Mouse (Mus musculus): ENCODE data around the gene Lrrfip1. TPM values are rescaled to one million over a fixed set of nuclear protein-coding genes. Genes with fewer than 3 reads are reported as not detected.

The Lrrfip1 gene
- polyA plus RNA-seq, 1 experiment from 2014 or later, result 21.7 TPM

- peak; percentile 96 for DNase-seq (ENCODE audit: low spot score)
- H3K4me1 ChIP-seq, result peaks cover 29% of the 10 kb centered on the region
- H3K27ac ChIP-seq, result peak overlapping the region; percentile 48; the same call in 1 of the 2 replicates
- H3K4me3 ChIP-seq, result no peak overlapping the region
- no peaks in the 10 kb centered on the region for H3K9me3 ChIP-seq (replicated peaks)
- 28% methylated on average over 9 of the region's 9 CpGs for WGBS
- no peaks in the 10 kb centered on the region for H3K36me3 ChIP-seq
- peaks cover 25% of the 10 kb centered on the region for H3K27me3 ChIP-seq (ENCODE audit: low read depth, poor library complexity, severe bottlenecking)
Measured at GRCm38 (mm10) chr1:90972911-90973573, 25.5 kb upstream of the Lrrfip1 start.

- no peak for DNase-seq (ENCODE audit: low spot score)
- H3K27ac ChIP-seq, result peak overlapping the region; percentile 47; the same call in 1 of the 2 replicates
- H3K36me3 ChIP-seq, result no peaks in the 10 kb centered on the region
- peaks cover 25% of the 10 kb centered on the region for H3K27me3 ChIP-seq (ENCODE audit: low read depth, poor library complexity, severe bottlenecking)
- H3K4me3 ChIP-seq, result no peak overlapping the region
- peaks cover 29% of the 10 kb centered on the region for H3K4me1 ChIP-seq
- H3K9me3 ChIP-seq (replicated peaks), result no peaks in the 10 kb centered on the region
- whole genome bisulfite sequencing, result 95% methylated on average over 2 of the region's 2 CpGs
Measured at GRCm38 (mm10) chr1:90973574-90973911, 25.0 kb upstream of the Lrrfip1 start.

- WGBS, result 39% methylated on average over 12 of the region's 12 CpGs
- peaks cover 19% of the 10 kb centered on the region for H3K4me1 ChIP-seq
- peaks cover 20% of the 10 kb centered on the region for H3K27me3 ChIP-seq (ENCODE audit: low read depth, poor library complexity, severe bottlenecking)
- no peak overlapping the region for H3K4me3 ChIP-seq
- no peak overlapping the region for H3K27ac ChIP-seq
- H3K9me3 ChIP-seq (replicated peaks), result no peaks in the 10 kb centered on the region
- no peaks in the 10 kb centered on the region for H3K36me3 ChIP-seq
- no peak for DNase-seq (ENCODE audit: low spot score)
Measured at GRCm38 (mm10) chr1:90974906-90975649, 23.5 kb upstream of the Lrrfip1 start.

- WGBS, result 89% methylated on average over 4 of the region's 4 CpGs
- no peaks in the 10 kb centered on the region for H3K36me3 ChIP-seq
- no peak overlapping the region for H3K27ac ChIP-seq
- peaks cover 19% of the 10 kb centered on the region for H3K4me1 ChIP-seq
- H3K9me3 ChIP-seq (replicated peaks), result no peaks in the 10 kb centered on the region
- DNase-seq (ENCODE audit: low spot score), result no peak
- H3K4me3 ChIP-seq, result no peak overlapping the region
- H3K27me3 ChIP-seq (ENCODE audit: low read depth, poor library complexity, severe bottlenecking), result peaks cover 18% of the 10 kb centered on the region
Measured at GRCm38 (mm10) chr1:90975960-90976359, 22.6 kb upstream of the Lrrfip1 start.

- H3K27ac ChIP-seq, result no peak overlapping the region
Measured at GRCm38 (mm10) chr1:90980638-90981330, 17.8 kb upstream of the Lrrfip1 start.

GRCm38 (mm10) chr1:90981346-90981745, 17.2 kb upstream of the Lrrfip1 start:
- Histone ChIP-seq H3K4me3 (no peak overlapping the region), H3K27me3 (ENCODE audit: low read depth, poor library complexity, severe bottlenecking) (no peaks in the 10 kb centered on the region), H3K36me3 (no peaks in the 10 kb centered on the region), H3K4me1 (no peaks in the 10 kb centered on the region), H3K27ac (no peak overlapping the region), H3K9me3 (replicated peaks) (no peaks in the 10 kb centered on the region)
- WGBS, result 83% methylated on average over 3 of the region's 3 CpGs
- no peak for DNase-seq (ENCODE audit: low spot score)

More at GRCm38 (mm10) chr1:90980638-90981330, 17.8 kb upstream of the Lrrfip1 start:
- Histone ChIP-seq H3K4me3 (no peak overlapping the region), H3K9me3 (replicated peaks) (no peaks in the 10 kb centered on the region), H3K4me1 (no peaks in the 10 kb centered on the region), H3K36me3 (no peaks in the 10 kb centered on the region), H3K27me3 (ENCODE audit: low read depth, poor library complexity, severe bottlenecking) (no peaks in the 10 kb centered on the region)
- 85% methylated on average over 10 of the region's 10 CpGs for WGBS
- no peak for DNase-seq (ENCODE audit: low spot score)

- Histone ChIP-seq H3K4me1 (peaks cover 23% of the 10 kb centered on the region), H3K27me3 (ENCODE audit: low read depth, poor library complexity, severe bottlenecking) (peaks cover 16% of the 10 kb centered on the region; the same call in 1 of the 2 replicates), H3K27ac (no peak overlapping the region), H3K9me3 (replicated peaks) (peaks cover 3% of the 10 kb centered on the region; the same call in 1 of the 2 replicates), H3K4me3 (no peak overlapping the region), H3K36me3 (no peaks in the 10 kb centered on the region)
- WGBS, result 83% methylated on average over 1 of the region's 1 CpGs
- DNase-seq (ENCODE audit: low spot score), result no peak
Measured at GRCm38 (mm10) chr1:90995916-90996315, 2.6 kb upstream of the Lrrfip1 start.

GRCm38 (mm10) chr1:90997136-90997535, 1.4 kb upstream of the Lrrfip1 start:
- Histone ChIP-seq H3K27ac (no peak overlapping the region), H3K4me1 (peaks cover 23% of the 10 kb centered on the region), H3K9me3 (replicated peaks) (peaks cover 3% of the 10 kb centered on the region; the same call in 1 of the 2 replicates), H3K27me3 (ENCODE audit: low read depth, poor library complexity, severe bottlenecking) (peaks cover 16% of the 10 kb centered on the region; the same call in 1 of the 2 replicates), H3K36me3 (no peaks in the 10 kb centered on the region), H3K4me3 (no peak overlapping the region)
- DNase-seq (ENCODE audit: low spot score), result no peak
- WGBS, result 68% methylated on average over 4 of the region's 4 CpGs

- Histone ChIP-seq H3K4me3 (peak overlapping the region; percentile 87), H3K4me1 (peaks cover 23% of the 10 kb centered on the region), H3K27me3 (ENCODE audit: low read depth, poor library complexity, severe bottlenecking) (peaks cover 16% of the 10 kb centered on the region; the same call in 1 of the 2 replicates), H3K36me3 (no peaks in the 10 kb centered on the region), H3K9me3 (replicated peaks) (peaks cover 3% of the 10 kb centered on the region; the same call in 1 of the 2 replicates), H3K27ac (no peak overlapping the region)
- 84% methylated on average over 5 of the region's 5 CpGs for WGBS
- DNase-seq (ENCODE audit: low spot score), result no peak
Measured at GRCm38 (mm10) chr1:90997641-90998040, 896 bp upstream of the Lrrfip1 start.

GRCm38 (mm10) chr1:90998891-90999611, 514 bp downstream of the Lrrfip1 start:
- Histone ChIP-seq H3K27me3 (ENCODE audit: low read depth, poor library complexity, severe bottlenecking) (peaks cover 16% of the 10 kb centered on the region; the same call in 1 of the 2 replicates), H3K9me3 (replicated peaks) (peaks cover 3% of the 10 kb centered on the region; the same call in 1 of the 2 replicates), H3K36me3 (no peaks in the 10 kb centered on the region), H3K27ac (peak overlapping the region; percentile 89), H3K4me3 (peak overlapping the region; percentile 87), H3K4me1 (peaks cover 23% of the 10 kb centered on the region)
- DNase-seq (ENCODE audit: low spot score), result peak; percentile 56
- WGBS, result 5% methylated on average over 41 of the region's 41 CpGs

- H3K27me3 ChIP-seq (ENCODE audit: low read depth, poor library complexity, severe bottlenecking), result peaks cover 16% of the 10 kb centered on the region; the same call in 1 of the 2 replicates
- peaks cover 3% of the 10 kb centered on the region; the same call in 1 of the 2 replicates for H3K9me3 ChIP-seq (replicated peaks)
- WGBS, result 69% methylated on average over 10 of the region's 10 CpGs
- no peak overlapping the region for H3K27ac ChIP-seq
- H3K4me3 ChIP-seq, result peak overlapping the region; percentile 87
- DNase-seq (ENCODE audit: low spot score), result no peak
- H3K4me1 ChIP-seq, result peaks cover 23% of the 10 kb centered on the region
- no peaks in the 10 kb centered on the region for H3K36me3 ChIP-seq
Measured at GRCm38 (mm10) chr1:90999911-91000601, 1.5 kb downstream of the Lrrfip1 start.

GRCm38 (mm10) chr1:91001101-91001500, 2.6 kb downstream of the Lrrfip1 start:
- Histone ChIP-seq H3K4me3 (no peak overlapping the region), H3K4me1 (peaks cover 23% of the 10 kb centered on the region), H3K27me3 (ENCODE audit: low read depth, poor library complexity, severe bottlenecking) (peaks cover 16% of the 10 kb centered on the region; the same call in 1 of the 2 replicates), H3K27ac (no peak overlapping the region), H3K36me3 (no peaks in the 10 kb centered on the region), H3K9me3 (replicated peaks) (no peaks in the 10 kb centered on the region)
- 82% methylated on average over 3 of the region's 3 CpGs for WGBS
- DNase-seq (ENCODE audit: low spot score), result no peak
